9 mouse cellular contexts compared by ENCODE assay signal in genomic region chr13:24297252-24297651, GRCm38 (mm10). TPM values are rescaled to one million over a fixed set of nuclear protein-coding genes. Genes with fewer than 3 reads are reported as not detected.
DNase-seq lines count a peak whose midpoint lies in the region; ATAC-seq and TF ChIP-seq lines count a peak whose summit lies in the region.
"Had no signal": no experiment of that assay in that cellular context is flagged by ENCODE, and none has a peak within 500 bp of the region (broad histone marks: within the 10 kb centered on the region; RNA-seq: fewer than 3 reads in every experiment).

No protein-coding gene starts in this region.

- no peak overlapping the region for H3K4me2 ChIP-seq in forebrain, embryonic 15.5 days (replicated peaks)
- no peak overlapping the region for H3K4me2 ChIP-seq in midbrain, embryonic 11.5 days
- no peak overlapping the region for H3K4me2 ChIP-seq in midbrain, embryonic 16.5 days (ENCODE audit: low read length)
- H3K4me2 ChIP-seq: neural tube, embryonic 13.5 days had no signal

- no peak overlapping the region for H3K4me3 ChIP-seq in forebrain, embryonic 10.5 days
- no peak overlapping the region for H3K4me3 ChIP-seq in forebrain, embryonic 15.5 days
- H3K4me3 ChIP-seq in midbrain, embryonic 11.5 days (ENCODE audit: low read depth, low read length): no peak overlapping the region
- H3K4me3 ChIP-seq in midbrain, embryonic 16.5 days (ENCODE audit: low read depth, low read length): no peak overlapping the region
- H3K4me3 ChIP-seq in bone marrow, adult 2 months (replicated peaks; ENCODE audit: control insufficient read depth, low read depth, low read length): no peak overlapping the region
- H3K4me3 ChIP-seq: neural tube, embryonic 13.5 days had no signal

- DNase-seq in forebrain, embryonic 10.5 days (ENCODE audit: extremely low spot score, low spot score): peak; percentile 43
- peak; percentile 95 for DNase-seq in midbrain, embryonic 11.5 days (ENCODE audit: low spot score, missing footprints)
- DNase-seq in lung, adult 18-20 months: peak; percentile 18 to 34
- peak; percentile 21 for DNase-seq in right cerebral cortex, postnatal 4 days

- no peak overlapping the region for H3K27ac ChIP-seq in forebrain, embryonic 10.5 days
- no peak overlapping the region for H3K27ac ChIP-seq in forebrain, embryonic 15.5 days (replicated peaks)
- no peak overlapping the region for H3K27ac ChIP-seq in midbrain, embryonic 11.5 days (ENCODE audit: low read depth, low read length)
- no peak overlapping the region for H3K27ac ChIP-seq in midbrain, embryonic 16.5 days (ENCODE audit: low read length)
- H3K27ac ChIP-seq in bone marrow, adult 2 months (ENCODE audit: control insufficient read depth, insufficient read depth, low read depth, low read length, poor library complexity): no peak overlapping the region
- H3K27ac ChIP-seq: neural tube, embryonic 13.5 days had no signal

- no peaks in the 10 kb centered on the region for H3K27me3 ChIP-seq in forebrain, embryonic 10.5 days (ENCODE audit: poor library complexity, severe bottlenecking)
- no peaks in the 10 kb centered on the region for H3K27me3 ChIP-seq in forebrain, embryonic 15.5 days
- no peaks in the 10 kb centered on the region for H3K27me3 ChIP-seq in midbrain, embryonic 11.5 days (ENCODE audit: control insufficient read depth, insufficient read depth, low read length)
- H3K27me3 ChIP-seq in midbrain, embryonic 16.5 days (ENCODE audit: control insufficient read depth, insufficient read depth, low read depth, low read length): no peaks in the 10 kb centered on the region
- H3K27me3 ChIP-seq: neural tube, embryonic 13.5 days had no signal

- H3K9ac ChIP-seq in forebrain, embryonic 15.5 days (replicated peaks): no peak overlapping the region
- H3K9ac ChIP-seq in midbrain, embryonic 11.5 days (ENCODE audit: low read length): no peak overlapping the region
- H3K9ac ChIP-seq in midbrain, embryonic 16.5 days (ENCODE audit: low read depth, low read length): no peak overlapping the region
- H3K9ac ChIP-seq: neural tube, embryonic 13.5 days had no signal

- H3K36me3 ChIP-seq in forebrain, embryonic 10.5 days (replicated peaks): no peaks in the 10 kb centered on the region
- no peaks in the 10 kb centered on the region for H3K36me3 ChIP-seq in forebrain, embryonic 15.5 days
- H3K36me3 ChIP-seq in midbrain, embryonic 11.5 days (ENCODE audit: control insufficient read depth, insufficient read depth, low read length): no peaks in the 10 kb centered on the region
- H3K36me3 ChIP-seq in midbrain, embryonic 16.5 days (ENCODE audit: control insufficient read depth, insufficient read depth, low read length): no peaks in the 10 kb centered on the region
- H3K36me3 ChIP-seq: neural tube, embryonic 13.5 days had no signal

- WGBS in forebrain, embryonic 10.5 days: 19% methylated on average over 4 of the region's 4 CpGs
- WGBS in forebrain, embryonic 15.5 days: 11% methylated on average over 4 of the region's 4 CpGs
- 13% methylated on average over 4 of the region's 4 CpGs for WGBS in midbrain, embryonic 11.5 days
- WGBS in midbrain, embryonic 16.5 days: 13% methylated on average over 4 of the region's 4 CpGs
- WGBS in bone marrow, adult 2 months: 11% methylated on average over 4 of the region's 4 CpGs

- no peak for TF ChIP-seq POLR2A in bone marrow, adult 2 months (IDR thresholded peaks at IDR 0.05; ENCODE audit: borderline replicate concordance, control insufficient read depth, low read depth, low read length)

- ATAC-seq in forebrain, embryonic 15.5 days (replicated peaks): no peak; the same call in 1 of the 2 replicates
- ATAC-seq in midbrain, embryonic 11.5 days (ENCODE audit: low FRiP score): no peak
- no peak for ATAC-seq in midbrain, embryonic 16.5 days
- ATAC-seq in erythroid progenitor cell, adult 5-6 weeks (replicated peaks; ENCODE audit: low FRiP score, poor library complexity, severe bottlenecking): peak; percentile 63; the same call in 1 of the 2 replicates

- H3K9me3 ChIP-seq in forebrain, embryonic 10.5 days: no peaks in the 10 kb centered on the region
- no peaks in the 10 kb centered on the region for H3K9me3 ChIP-seq in forebrain, embryonic 15.5 days
- H3K9me3 ChIP-seq in midbrain, embryonic 11.5 days (ENCODE audit: control insufficient read depth, low read length): no peaks in the 10 kb centered on the region
- H3K9me3 ChIP-seq in midbrain, embryonic 16.5 days (replicated peaks; ENCODE audit: control insufficient read depth, low read length, poor library complexity, severe bottlenecking): no peaks in the 10 kb centered on the region
- H3K9me3 ChIP-seq: neural tube, embryonic 13.5 days had no signal

- H3K4me1 ChIP-seq in forebrain, embryonic 10.5 days: 0 out of 2 replicates have a peak, but pooled peaks cover 4% of the 10 kb centered on the region
- H3K4me1 ChIP-seq in forebrain, embryonic 15.5 days: no peaks in the 10 kb centered on the region
- H3K4me1 ChIP-seq in midbrain, embryonic 11.5 days (ENCODE audit: control insufficient read depth, insufficient read depth, low read length): no peaks in the 10 kb centered on the region
- H3K4me1 ChIP-seq in midbrain, embryonic 16.5 days (ENCODE audit: control insufficient read depth, insufficient read depth, low read length): no peaks in the 10 kb centered on the region
- H3K4me1 ChIP-seq in bone marrow, adult 2 months (ENCODE audit: control insufficient read depth, insufficient read depth, low read length): no peaks in the 10 kb centered on the region
- H3K4me1 ChIP-seq: neural tube, embryonic 13.5 days had no signal

- peak; percentile 61 for TF ChIP-seq CTCF in bone marrow, adult 2 months (IDR thresholded peaks at IDR 0.05; ENCODE audit: control insufficient read depth, insufficient read depth, low read length)

RNA-seq across cellular contexts. Expression of gene Carmil1, which starts 16.7 kb away (rescaled TPM):
- polyA plus RNA-seq in forebrain, embryonic 10.5 days (2016; fragmentation: Nextera tagmentation; extraction: Ambion mirVana): 20.7 and 21.6 TPM in 2 replicates
- polyA plus RNA-seq in forebrain, embryonic 15.5 days (2015; fragmentation: Nextera tagmentation; extraction: Ambion mirVana): 35.5 and 39.6 TPM in 2 replicates
- 16.6 and 19.4 TPM in 2 replicates for polyA plus RNA-seq in midbrain, embryonic 11.5 days (2014; fragmentation: Nextera tagmentation; extraction: Ambion mirVana)
- polyA plus RNA-seq in midbrain, embryonic 16.5 days (2015; fragmentation: Nextera tagmentation; extraction: Ambion mirVana): 41.1 and 47.1 TPM in 2 replicates
- 6.5 and 9.8 TPM in 2 replicates for polyA plus RNA-seq in bone marrow, adult 2 months (2011; ENCODE audit: insufficient read depth, insufficient read length, low replicate concordance, missing spikeins)
- 3.8 TPM in 1 of 2 replicates, not detected in the other for total RNA-seq in erythroid progenitor cell, adult 5-6 weeks (2015; ENCODE audit: low replicate concordance)
- total RNA-seq in erythroid progenitor cell, adult 5-6 weeks (2017; ENCODE audit: low replicate concordance): 0.68 and 1.3 TPM in 2 replicates

RNA-seq across cellular contexts. Expression of gene Cmah, which starts 30.0 kb away (rescaled TPM):
- 0.20 and 0.67 TPM in 2 replicates for polyA plus RNA-seq in forebrain, embryonic 10.5 days (2016; fragmentation: Nextera tagmentation; extraction: Ambion mirVana)
- polyA plus RNA-seq in forebrain, embryonic 15.5 days (2015; fragmentation: Nextera tagmentation; extraction: Ambion mirVana): 0.11 and 0.22 TPM in 2 replicates
- 0.37 and 0.40 TPM in 2 replicates for polyA plus RNA-seq in midbrain, embryonic 11.5 days (2014; fragmentation: Nextera tagmentation; extraction: Ambion mirVana)
- 0.11 and 0.36 TPM in 2 replicates for polyA plus RNA-seq in midbrain, embryonic 16.5 days (2015; fragmentation: Nextera tagmentation; extraction: Ambion mirVana)
- polyA plus RNA-seq in bone marrow, adult 2 months (2011; ENCODE audit: insufficient read depth, insufficient read length, low replicate concordance, missing spikeins): 7.3 and 11.1 TPM in 2 replicates
- total RNA-seq in erythroid progenitor cell, adult 5-6 weeks (2015; ENCODE audit: low replicate concordance): 5.0 and 5.9 TPM in 2 replicates
- total RNA-seq in erythroid progenitor cell, adult 5-6 weeks (2017; ENCODE audit: low replicate concordance): 2.6 and 6.8 TPM in 2 replicates

Comparison
In these comparisons a context has a peak if more than half of its experiments do, and no peak if none do; other contexts are left out.
1. DNase-seq: peak in every context shown above with its lines; median percentile 95 in midbrain, embryonic 11.5 days; 43 in forebrain, embryonic 10.5 days; 26 in lung, adult 18-20 months; 21 in right cerebral cortex, postnatal 4 days.